Mouse (Mus musculus) hindbrain, postnatal 0 days (tissue): ENCODE measurements around the gene Utp20. TPM values are rescaled to one million over a fixed set of nuclear protein-coding genes. Genes with fewer than 3 reads are reported as not detected.
A peak's percentile ranks its signal among the peaks of the same experiment; 100 is the strongest.

ENCODE experiments used
- ATAC-seq: fragments of 200-750 bp; cut with Nextera tagmentation; 2 replicates; pipeline ENCODE4 v1.8.0; 2017; ENCODE audit warnings: mild to moderate bottlenecking, moderate TSS enrichment, moderate library complexity
- DNase-seq: peaks from one replicate; pipeline ENCODE4 v3.0.0-alpha.2; 2015; ENCODE audit warnings: low spot score
- H3K27ac ChIP-seq: fragments of 300-500 bp; sonication (generic); 2 replicates; pipeline ENCODE4 v1.5.1; 2014; ENCODE audit warnings: mild to moderate bottlenecking
- H3K27me3 ChIP-seq: fragments of 300-500 bp; sonication (generic); 2 replicates; pipeline ENCODE4 v1.6.1; 2014; ENCODE audit warnings: low read length, mixed read lengths; ENCODE audit not compliant: insufficient read depth
- H3K36me3 ChIP-seq: fragments of 300-500 bp; sonication (generic); 2 replicates; pipeline ENCODE4 v1.6.1; 2014; ENCODE audit warnings: low read length, mixed read lengths; ENCODE audit not compliant: insufficient read depth
- H3K4me1 ChIP-seq: fragments of 300-500 bp; sonication (generic); 2 replicates; pipeline ENCODE4 v1.6.1; 2014; ENCODE audit warnings: antibody characterized with exemption, low read length, mixed read lengths; ENCODE audit not compliant: insufficient read depth
- H3K4me2 ChIP-seq: fragments of 300-500 bp; sonication (generic); 2 replicates; pipeline ENCODE4 v1.6.1; 2014; ENCODE audit warnings: low read depth, mild to moderate bottlenecking, low read length, moderate library complexity, mixed read lengths
- H3K4me3 ChIP-seq: fragments of 300-500 bp; sonication (generic); 2 replicates; pipeline ENCODE4 v1.5.1; 2014; ENCODE audit warnings: low read length
- H3K9ac ChIP-seq: fragments of 300-500 bp; sonication (generic); replicated peaks from 2 replicates; pipeline ENCODE4 v1.6.1; 2014; ENCODE audit warnings: mild to moderate bottlenecking, low read length, moderate library complexity, mixed read lengths
- H3K9me3 ChIP-seq: fragments of 300-500 bp; sonication (generic); 2 replicates; pipeline ENCODE4 v1.6.1; 2016; ENCODE audit warnings: low read length, mixed read lengths
- CTCF ChIP-seq: IDR thresholded peaks from 2 replicates; pipeline ENCODE4 v1.5.1; 2016; ENCODE audit warnings: antibody characterized with exemption, control low read depth, low read depth
- WGBS: fragments of 180-500 bp; shearing (Covaris S2); extraction: QIAGEN DNeasy Blood & Tissue Kit; methylation state at CpG from one replicate; pipeline ENCODE4 v1.1.7; 2014; 5-methylcytosine and 5-hydroxymethylcytosine counted together
- polyA plus RNA-seq: library from polyadenylated mRNA; unstranded; fragments of >200 nt; fragmentation: Nextera tagmentation; extraction: Ambion mirVana; gene quantifications from 2 replicates; pipeline ENCODE4 v1.2.1, GENCODE M21; 2015
- total RNA-seq: library from RNA; depleted of rRNA; stranded (reverse); fragments of >200 nt; gene quantifications from 2 replicates; pipeline ENCODE4 v1.2.3, GENCODE M21; 2014

Gene Utp20
- total and polyA plus RNA-seq, 2 experiments from 2014 or later: 4.7 to 9.1 TPM

DNA sequence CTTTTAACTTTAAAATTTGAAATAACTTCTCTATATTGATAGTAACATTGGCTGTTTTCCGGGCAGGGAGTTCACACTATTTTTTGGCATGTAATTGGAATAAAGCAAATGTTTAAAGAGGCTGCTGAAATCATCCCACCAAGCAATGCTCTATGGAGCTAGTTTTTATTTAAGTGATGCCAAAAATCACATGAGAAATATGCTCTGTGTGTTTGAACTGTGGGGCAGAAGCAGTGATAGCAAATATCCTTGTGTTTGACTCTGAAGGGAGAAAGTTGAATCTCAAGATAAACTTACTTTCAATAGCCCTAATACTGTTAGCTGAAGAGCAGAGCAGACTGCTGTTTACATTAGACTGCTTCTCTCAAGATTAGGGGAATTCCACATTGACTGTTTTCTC is 107.0 kb downstream of the Utp20 start:
- no peak overlapping the region for H3K27ac ChIP-seq
- H3K27me3 ChIP-seq: no peaks in the 10 kb centered on the region
- no peak overlapping the region for H3K4me2 ChIP-seq
- no peaks in the 10 kb centered on the region for H3K36me3 ChIP-seq
- ATAC-seq: no peak
- TF ChIP-seq CTCF: no peak
- 81% methylated on average over 1 of the region's 1 CpGs for WGBS
- H3K9me3 ChIP-seq: no peaks in the 10 kb centered on the region
- no peak for DNase-seq
- H3K9ac ChIP-seq: no peak overlapping the region
- no peaks in the 10 kb centered on the region for H3K4me1 ChIP-seq
- no peak overlapping the region for H3K4me3 ChIP-seq

DNA sequence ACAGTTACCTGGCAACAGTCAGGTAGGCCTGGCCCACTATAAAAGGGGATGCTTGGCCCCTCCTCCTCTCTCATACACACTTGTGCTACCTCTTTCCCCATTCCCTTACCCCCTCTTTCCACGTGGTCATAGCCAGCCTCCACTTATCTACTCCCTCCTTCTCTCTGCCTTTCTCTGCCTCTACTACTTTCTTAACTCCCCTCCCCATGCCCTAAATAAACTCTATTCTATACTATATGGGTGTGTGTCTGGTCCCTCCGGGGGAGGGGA is 108.9 kb downstream of the Utp20 start:
- 43% methylated on average over 2 of the region's 2 CpGs for WGBS
- H3K27ac ChIP-seq: no peak overlapping the region
- ATAC-seq (no peak), DNase-seq (no peak)
- H3K27me3 ChIP-seq: no peaks in the 10 kb centered on the region
- no peaks in the 10 kb centered on the region for H3K9me3 ChIP-seq
- H3K9ac ChIP-seq: no peak overlapping the region
- no peak for TF ChIP-seq CTCF
- H3K4me1 ChIP-seq: no peaks in the 10 kb centered on the region
- no peak overlapping the region for H3K4me3 ChIP-seq
- H3K4me2 ChIP-seq: no peak overlapping the region
- no peaks in the 10 kb centered on the region for H3K36me3 ChIP-seq

DNA sequence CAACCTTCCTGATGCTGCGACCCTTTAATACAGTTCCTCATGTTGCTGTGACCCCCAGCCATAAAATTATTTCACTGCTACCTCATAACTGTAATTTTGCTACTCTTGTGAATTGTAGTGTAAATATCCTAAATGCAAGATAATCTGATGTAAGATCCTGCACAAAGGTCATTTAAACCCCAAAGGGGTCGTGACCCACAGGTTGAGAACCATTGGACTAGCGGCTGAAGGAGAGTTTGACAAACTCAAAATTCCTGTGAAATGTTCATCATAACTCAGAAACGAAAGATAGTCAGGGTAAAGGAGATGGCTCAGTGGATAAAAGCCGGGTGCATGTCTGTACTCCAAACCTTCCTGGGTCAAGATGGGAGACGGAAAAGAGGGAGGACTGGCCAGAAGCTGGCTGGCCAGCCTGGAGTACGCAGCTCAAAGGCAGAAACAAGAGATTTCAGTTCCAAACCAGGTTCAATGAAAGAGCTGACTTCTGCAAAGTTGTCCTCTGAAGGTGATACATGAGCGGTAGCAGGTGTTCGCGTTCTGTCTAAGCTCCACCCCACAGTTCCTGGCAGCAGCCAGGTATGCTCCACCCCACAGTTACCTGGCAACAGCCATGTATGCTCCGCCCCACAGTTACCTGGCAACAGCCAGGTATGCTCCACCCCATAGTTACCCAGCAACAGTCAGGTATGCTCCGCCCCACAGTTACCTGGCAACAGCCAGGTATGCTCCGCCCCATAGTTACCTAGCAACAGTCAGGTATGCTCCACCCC is 109.4 kb downstream of the Utp20 start:
- ATAC-seq (no peak), DNase-seq (no peak)
- H3K4me3 ChIP-seq: no peak overlapping the region
- TF ChIP-seq CTCF: no peak
- H3K4me2 ChIP-seq: no peak overlapping the region
- WGBS: 61% methylated on average over 13 of the region's 13 CpGs
- H3K4me1 ChIP-seq: no peaks in the 10 kb centered on the region
- no peaks in the 10 kb centered on the region for H3K27me3 ChIP-seq
- H3K36me3 ChIP-seq: no peaks in the 10 kb centered on the region
- H3K9ac ChIP-seq: no peak overlapping the region
- H3K27ac ChIP-seq: no peak overlapping the region
- no peaks in the 10 kb centered on the region for H3K9me3 ChIP-seq

DNA sequence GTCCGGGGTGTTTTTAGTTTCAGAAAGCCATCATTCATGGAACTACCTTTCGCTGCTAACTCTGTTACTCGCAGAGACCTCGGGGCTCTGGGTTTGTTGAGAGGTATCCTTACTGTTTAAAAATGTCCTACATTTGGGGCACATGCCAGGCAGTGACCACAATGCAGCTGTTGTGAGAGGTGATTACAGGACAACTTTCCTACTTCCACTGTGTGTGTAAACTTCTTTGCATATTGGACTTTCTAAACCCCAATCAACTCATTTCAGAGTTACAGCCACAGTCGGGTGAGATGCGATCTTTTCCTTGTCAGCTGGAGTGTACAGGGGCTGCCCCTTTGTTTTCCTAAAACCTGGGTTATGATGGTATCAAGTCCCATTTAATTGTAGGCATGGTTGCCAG is 111.0 kb downstream of the Utp20 start:
- Histone ChIP-seq H3K36me3 (no peaks in the 10 kb centered on the region), H3K27me3 (no peaks in the 10 kb centered on the region), H3K4me1 (no peaks in the 10 kb centered on the region), H3K4me3 (no peak overlapping the region), H3K4me2 (no peak overlapping the region), H3K27ac (no peak overlapping the region), H3K9me3 (no peaks in the 10 kb centered on the region), H3K9ac (no peak overlapping the region)
- ATAC-seq: no peak
- 67% methylated on average over 6 of the region's 6 CpGs for WGBS
- no peak for DNase-seq
- TF ChIP-seq CTCF: no peak

DNA sequence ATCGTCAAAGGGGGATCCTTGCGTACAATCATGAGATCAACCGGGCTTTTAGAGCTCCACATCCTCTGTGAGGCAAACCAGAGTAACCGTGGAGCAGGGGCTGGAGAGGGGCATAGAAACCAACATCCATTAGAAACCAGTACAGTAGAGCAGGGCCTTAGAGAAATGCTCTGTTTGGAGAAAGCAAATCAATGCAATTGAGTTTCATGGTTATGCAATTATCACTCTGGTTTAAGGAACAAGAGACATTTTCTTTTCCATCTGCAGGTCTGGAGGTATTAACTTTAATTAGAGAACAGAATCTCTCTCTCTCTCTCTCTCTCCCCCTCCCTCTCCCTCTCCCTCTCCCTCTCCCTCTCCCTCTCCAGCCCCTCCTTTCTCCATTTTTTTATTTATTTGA is 111.9 kb downstream of the Utp20 start:
- Histone ChIP-seq H3K9me3 (no peaks in the 10 kb centered on the region), H3K36me3 (no peaks in the 10 kb centered on the region), H3K27ac (no peak overlapping the region), H3K9ac (no peak overlapping the region), H3K27me3 (no peaks in the 10 kb centered on the region), H3K4me3 (no peak overlapping the region), H3K4me1 (no peaks in the 10 kb centered on the region), H3K4me2 (no peak overlapping the region)
- no peak for DNase-seq
- 78% methylated on average over 4 of the region's 4 CpGs for WGBS
- TF ChIP-seq CTCF: no peak
- ATAC-seq: no peak

GRCm38 (mm10) chr10:88712359-88712758 is 114.2 kb downstream of the Utp20 start:
- Histone ChIP-seq H3K4me2 (no peak overlapping the region), H3K4me1 (no peaks in the 10 kb centered on the region), H3K27ac (no peak overlapping the region), H3K9me3 (no peaks in the 10 kb centered on the region), H3K4me3 (no peak overlapping the region), H3K9ac (no peak overlapping the region), H3K27me3 (no peaks in the 10 kb centered on the region), H3K36me3 (no peaks in the 10 kb centered on the region)
- DNase-seq (no peak), ATAC-seq (no peak)
- 85% methylated on average over 6 of the region's 6 CpGs for WGBS
- no peak for TF ChIP-seq CTCF

GRCm38 (mm10) chr10:88708671-88709523 is 117.7 kb downstream of the Utp20 start:
- H3K9ac ChIP-seq: no peak overlapping the region
- no peak overlapping the region for H3K27ac ChIP-seq
- WGBS: 57% methylated on average over 10 of the region's 10 CpGs
- no peaks in the 10 kb centered on the region for H3K27me3 ChIP-seq
- no peak overlapping the region for H3K4me3 ChIP-seq
- no peaks in the 10 kb centered on the region for H3K36me3 ChIP-seq
- no peaks in the 10 kb centered on the region for H3K9me3 ChIP-seq
- no peaks in the 10 kb centered on the region for H3K4me1 ChIP-seq
- no peak for TF ChIP-seq CTCF
- ATAC-seq: peak; percentile 45; the same call in 1 of the 2 replicates
- DNase-seq: peak; percentile 56
- no peak overlapping the region for H3K4me2 ChIP-seq
